Mouse (Mus musculus) megakaryocyte, embryonic 14.5 days (primary cell): ENCODE results near the gene Tex14.

Source experiments
- FLI1 ChIP-seq: IDR thresholded peaks from 2 replicates; pipeline ENCODE4 v1.6.1; 2012; ENCODE audit warnings: low read length, inconsistent platforms, mixed read lengths
- GATA1 ChIP-seq: IDR thresholded peaks from 3 replicates; pipeline ENCODE4 v1.6.1; 2012; ENCODE audit warnings: mixed read lengths, low read length, inconsistent platforms, borderline replicate concordance

DNA sequence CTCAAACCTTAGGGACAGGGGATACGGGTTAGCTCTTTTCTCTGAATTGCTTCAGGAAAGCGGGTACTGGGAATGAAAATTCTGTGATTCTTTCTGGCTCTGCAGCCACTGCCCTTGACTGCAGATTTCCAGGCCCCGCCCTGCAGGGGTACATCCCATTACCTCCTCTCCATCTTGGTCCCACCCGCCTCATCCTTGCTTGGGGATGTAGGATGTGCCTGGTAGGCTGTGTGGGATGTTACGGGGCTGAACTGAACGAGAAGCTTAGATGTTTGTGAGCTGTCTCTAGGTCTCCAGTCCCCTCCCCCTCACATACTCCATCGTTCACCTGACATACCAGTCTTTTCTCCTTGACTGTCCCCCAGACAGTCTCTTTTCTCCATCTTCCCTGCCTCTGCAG lies 191.1 kb downstream of the Tex14 start:
- TF ChIP-seq GATA1 = no peak
- TF ChIP-seq FLI1 = no peak
